Mouse (Mus musculus): ENCODE measurements around the gene Entpd7. TPM values are rescaled to one million over a fixed set of nuclear protein-coding genes. Genes with fewer than 3 reads are reported as not detected.

The Entpd7 gene
- polyA plus RNA-seq, 1 experiment from 2014 or later: 6.6 TPM

DNA sequence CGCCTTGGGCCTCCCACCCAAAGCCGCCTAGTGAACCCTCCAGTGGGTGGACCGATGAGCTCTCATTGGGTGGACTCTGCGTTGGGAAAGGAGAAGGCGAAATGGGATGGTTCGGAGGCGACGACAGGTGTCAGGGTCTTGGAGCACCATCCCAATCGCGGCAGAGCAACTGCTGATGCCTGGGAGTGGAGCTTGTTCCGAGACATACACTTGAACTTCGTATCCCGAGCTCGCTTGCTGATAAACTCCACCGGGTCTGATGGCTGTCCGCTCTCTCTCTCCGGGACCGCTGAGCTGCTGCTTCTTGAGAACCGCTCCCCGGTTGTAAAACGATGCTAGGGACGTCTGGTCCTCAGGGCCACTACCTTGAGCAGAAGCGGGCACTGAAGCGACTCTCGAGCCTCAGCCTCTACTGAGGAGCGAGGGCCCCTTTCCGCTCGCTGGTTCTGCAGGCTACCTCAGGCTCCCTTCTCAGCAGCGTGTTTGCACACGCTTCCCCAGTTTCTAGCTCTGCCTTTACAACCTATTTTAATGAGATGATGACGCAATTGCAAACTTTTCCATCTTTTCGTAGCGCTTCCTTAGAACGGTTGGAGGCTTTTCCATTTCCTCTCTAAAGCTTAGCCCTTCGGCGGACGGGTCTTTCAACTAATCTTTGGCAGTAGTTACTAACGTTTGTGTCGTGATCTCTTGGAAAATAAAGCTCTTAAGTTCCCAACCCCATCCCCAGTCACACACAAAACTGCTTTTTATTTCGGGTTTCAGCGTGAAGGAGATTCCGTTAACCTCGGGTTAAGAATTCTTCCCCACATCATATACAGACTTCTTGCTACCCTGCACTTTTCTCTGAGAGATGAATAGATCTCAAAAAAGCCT, 13.7 kb upstream of the Entpd7 start:
- 2% methylated on average over 43 of the region's 43 CpGs for WGBS
- H3K27ac ChIP-seq (replicated peaks): peak overlapping the region; percentile 98
- H3K4me2 ChIP-seq: peak overlapping the region; percentile 96
- ATAC-seq (ENCODE audit: extremely low read depth, insufficient number of reproducible peaks, low FRiP score, low TSS enrichment): no peak
- peaks cover 33% of the 10 kb centered on the region for H3K4me1 ChIP-seq
- no peaks in the 10 kb centered on the region for H3K27me3 ChIP-seq (replicated peaks)
- no peaks in the 10 kb centered on the region for H3K9me3 ChIP-seq
- H3K9ac ChIP-seq: peak overlapping the region; percentile 84
- H3K36me3 ChIP-seq: no peaks in the 10 kb centered on the region
- peak overlapping the region; percentile 84 for H3K4me3 ChIP-seq

DNA sequence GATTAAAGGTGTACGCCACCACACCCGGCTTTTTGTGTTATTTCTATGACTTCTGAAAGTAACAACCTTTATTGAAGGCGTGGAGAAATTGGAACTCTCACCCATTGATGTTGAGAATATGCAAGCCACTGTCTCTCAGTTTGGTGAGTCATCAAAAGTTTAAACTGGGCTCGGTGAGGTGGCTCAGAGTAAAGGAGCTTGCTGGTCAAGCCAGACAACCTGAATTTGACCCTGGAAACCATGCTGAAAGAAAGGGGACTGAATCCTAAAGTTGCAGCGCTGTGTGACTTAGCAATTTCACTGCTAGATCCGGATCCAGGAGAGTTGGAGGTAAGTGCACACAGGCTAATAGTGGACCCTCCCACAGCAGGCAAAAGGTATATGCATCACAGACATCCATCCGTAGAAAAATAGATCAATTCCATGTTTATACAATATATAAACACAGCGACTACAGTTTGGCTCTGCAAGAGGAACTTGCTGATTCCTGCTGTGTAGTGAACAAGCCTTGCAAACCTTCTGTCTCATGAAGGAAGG, 10.9 kb upstream of the Entpd7 start:
- Histone ChIP-seq H3K27ac (replicated peaks) (no peak overlapping the region), H3K9me3 (no peaks in the 10 kb centered on the region), H3K9ac (no peak overlapping the region), H3K4me2 (no peak overlapping the region), H3K36me3 (no peaks in the 10 kb centered on the region), H3K27me3 (replicated peaks) (no peaks in the 10 kb centered on the region), H3K4me1 (peaks cover 11% of the 10 kb centered on the region), H3K4me3 (no peak overlapping the region)
- no peak for ATAC-seq (ENCODE audit: extremely low read depth, insufficient number of reproducible peaks, low FRiP score, low TSS enrichment)
- WGBS: 76% methylated on average over 8 of the region's 8 CpGs

DNA sequence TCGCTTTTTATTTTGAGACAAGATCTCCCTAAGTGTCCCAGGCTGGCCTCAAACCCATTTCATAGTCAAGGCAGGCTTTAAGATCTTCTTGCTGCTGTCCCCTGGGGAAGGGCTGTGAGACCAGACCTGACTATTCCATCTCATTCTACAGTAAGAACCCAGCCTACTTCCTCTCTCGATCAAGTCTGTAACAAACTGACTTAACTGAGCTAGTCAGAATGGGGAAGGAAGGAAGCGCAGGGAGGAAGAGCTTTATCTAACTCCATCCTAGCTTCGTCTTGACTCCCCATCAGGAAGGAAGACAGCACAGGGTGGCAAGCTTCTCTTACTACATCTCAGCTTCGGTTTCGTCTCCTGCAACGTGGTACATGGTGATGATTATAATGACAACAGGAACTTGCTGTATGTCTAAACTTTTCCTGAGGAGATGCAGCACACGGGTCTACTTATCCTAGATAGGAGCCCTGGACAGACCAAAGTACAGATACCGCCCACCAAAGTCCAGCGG, 9.9 kb upstream of the Entpd7 start:
- WGBS: 57% methylated on average over 10 of the region's 10 CpGs
- H3K4me2 ChIP-seq: no peak overlapping the region
- no peak for ATAC-seq (ENCODE audit: extremely low read depth, insufficient number of reproducible peaks, low FRiP score, low TSS enrichment)
- H3K4me3 ChIP-seq: no peak overlapping the region
- H3K36me3 ChIP-seq: no peaks in the 10 kb centered on the region
- peaks cover 9% of the 10 kb centered on the region for H3K4me1 ChIP-seq
- H3K27me3 ChIP-seq (replicated peaks): no peaks in the 10 kb centered on the region; the same call in 1 of the 2 replicates
- H3K9me3 ChIP-seq: no peaks in the 10 kb centered on the region
- no peak overlapping the region for H3K9ac ChIP-seq
- H3K27ac ChIP-seq (replicated peaks): peak overlapping the region; percentile 41; the same call in 1 of the 2 replicates

DNA sequence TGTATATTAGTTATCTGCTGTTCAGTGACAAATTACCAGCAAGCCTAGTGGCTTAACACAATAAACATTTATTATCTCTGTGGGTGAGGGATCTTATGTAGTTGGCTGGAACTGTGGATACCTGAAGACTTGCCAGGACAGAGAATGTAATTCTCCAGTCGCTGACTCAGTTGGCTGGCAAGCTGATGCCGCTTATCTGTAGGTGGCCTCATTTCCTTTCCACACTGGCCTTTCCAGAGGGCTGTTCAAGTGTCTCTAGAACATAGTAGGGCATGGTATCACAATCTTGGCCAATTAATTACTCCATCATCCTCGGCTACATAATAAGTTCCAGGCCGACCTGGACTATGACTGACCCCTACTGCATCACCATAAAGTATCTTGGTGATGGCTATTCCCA, 7.9 kb upstream of the Entpd7 start:
- Histone ChIP-seq H3K9ac (no peak overlapping the region), H3K4me2 (no peak overlapping the region), H3K4me3 (no peak overlapping the region), H3K36me3 (no peaks in the 10 kb centered on the region), H3K9me3 (no peaks in the 10 kb centered on the region), H3K4me1 (peaks cover 3% of the 10 kb centered on the region), H3K27me3 (replicated peaks) (no peaks in the 10 kb centered on the region; the same call in none of the 2 replicates), H3K27ac (replicated peaks) (no peak overlapping the region)
- WGBS: 64% methylated on average over 4 of the region's 4 CpGs
- ATAC-seq (ENCODE audit: extremely low read depth, insufficient number of reproducible peaks, low FRiP score, low TSS enrichment): no peak

DNA sequence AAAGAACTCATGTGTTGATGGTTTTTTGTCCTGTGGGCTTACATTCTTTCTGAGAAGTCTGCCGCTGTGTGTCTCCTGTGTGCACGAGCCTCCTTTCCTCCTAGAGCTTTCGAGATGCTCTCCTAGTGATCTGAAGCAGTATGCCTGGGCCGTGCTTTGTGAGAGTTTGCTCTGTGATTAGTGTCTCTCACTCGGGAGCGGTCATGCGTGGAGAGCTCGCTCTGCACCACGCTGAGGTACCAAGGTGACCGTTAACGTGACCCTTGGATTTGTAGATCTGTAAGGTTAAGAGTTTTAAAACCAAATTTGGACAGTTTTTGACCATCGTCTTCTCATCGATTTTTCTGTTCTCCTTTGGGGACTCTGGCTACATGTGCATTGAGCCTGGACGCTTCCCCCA, 3.3 kb downstream of the Entpd7 start:
- Histone ChIP-seq H3K9me3 (no peaks in the 10 kb centered on the region), H3K4me1 (peaks cover 13% of the 10 kb centered on the region), H3K4me2 (no peak overlapping the region), H3K36me3 (peaks cover 15% of the 10 kb centered on the region), H3K4me3 (no peak overlapping the region), H3K27ac (replicated peaks) (no peak overlapping the region), H3K9ac (no peak overlapping the region), H3K27me3 (replicated peaks) (0 out of 2 replicates have a peak, but pooled peaks cover 4% of the 10 kb centered on the region)
- ATAC-seq (ENCODE audit: extremely low read depth, insufficient number of reproducible peaks, low FRiP score, low TSS enrichment): no peak
- 88% methylated on average over 14 of the region's 14 CpGs for WGBS

DNA sequence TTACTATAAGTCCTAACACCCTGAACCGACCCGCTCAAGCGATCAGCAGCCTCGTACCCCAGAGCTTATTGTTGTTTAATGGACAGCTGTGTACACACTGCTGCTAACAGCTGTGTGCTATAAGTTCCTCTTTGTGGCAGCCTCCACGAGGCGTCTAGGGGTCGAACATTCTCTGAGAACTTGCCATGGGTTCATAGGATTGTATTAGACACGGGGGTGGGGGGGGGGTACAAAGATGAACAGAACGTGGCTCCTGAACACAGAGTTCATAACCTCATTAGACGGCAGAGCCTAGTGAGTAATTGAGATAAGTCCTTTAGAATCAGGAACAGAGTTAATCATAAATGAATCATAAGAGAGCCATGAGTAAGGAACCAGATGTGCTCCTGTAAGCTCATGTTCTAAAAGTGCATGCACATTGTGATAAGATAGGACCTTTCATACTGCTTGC, 6.1 kb downstream of the Entpd7 start:
- no peak overlapping the region for H3K4me2 ChIP-seq
- no peaks in the 10 kb centered on the region for H3K27me3 ChIP-seq (replicated peaks)
- H3K9me3 ChIP-seq: no peaks in the 10 kb centered on the region
- H3K4me3 ChIP-seq: no peak overlapping the region
- H3K9ac ChIP-seq: no peak overlapping the region
- peaks cover 32% of the 10 kb centered on the region for H3K36me3 ChIP-seq
- WGBS: 74% methylated on average over 10 of the region's 10 CpGs
- H3K27ac ChIP-seq (replicated peaks): no peak overlapping the region
- peaks cover 3% of the 10 kb centered on the region; the same call in 1 of the 2 replicates for H3K4me1 ChIP-seq
- no peak for ATAC-seq (ENCODE audit: extremely low read depth, insufficient number of reproducible peaks, low FRiP score, low TSS enrichment)

DNA sequence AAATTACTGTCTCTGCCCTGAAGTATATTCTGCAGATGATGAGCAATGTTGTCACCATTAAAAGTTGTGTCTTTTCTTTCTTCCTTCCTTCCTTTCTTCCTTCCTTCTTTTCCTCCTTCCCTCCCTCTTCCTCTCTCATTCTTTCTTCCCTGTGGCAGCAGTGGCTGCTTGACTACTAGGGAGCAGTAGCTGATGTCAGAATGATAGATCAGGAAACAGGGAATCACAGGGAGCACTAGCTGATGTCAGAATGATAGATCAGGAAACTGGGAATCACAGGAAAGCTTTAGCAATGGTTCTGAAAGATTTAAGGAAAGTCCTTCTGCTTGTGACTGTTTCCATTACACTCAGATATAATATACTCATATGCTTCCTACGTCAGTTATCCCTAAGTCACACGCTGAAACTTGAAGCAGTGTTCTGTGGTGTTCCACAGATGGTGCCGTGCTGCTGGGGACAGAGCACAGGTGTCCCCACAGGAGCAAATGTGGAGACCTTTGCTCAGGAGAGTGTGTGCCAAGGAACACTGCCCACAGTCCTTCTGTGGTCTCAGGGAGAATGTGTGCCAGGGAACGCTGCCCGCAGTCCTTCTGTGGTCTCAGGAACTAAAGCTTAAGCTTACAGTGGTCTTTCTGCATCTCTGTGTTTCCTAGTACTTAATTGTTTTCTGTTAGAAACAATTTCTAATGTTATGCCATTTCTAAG, 8.3 kb downstream of the Entpd7 start:
- Histone ChIP-seq H3K4me2 (no peak overlapping the region), H3K27ac (replicated peaks) (no peak overlapping the region), H3K9me3 (peaks cover 3% of the 10 kb centered on the region; the same call in 1 of the 2 replicates), H3K4me3 (no peak overlapping the region), H3K36me3 (peaks cover 32% of the 10 kb centered on the region), H3K4me1 (0 out of 2 replicates have a peak, but pooled peaks cover 2% of the 10 kb centered on the region), H3K9ac (no peak overlapping the region), H3K27me3 (replicated peaks) (no peaks in the 10 kb centered on the region)
- no peak for ATAC-seq (ENCODE audit: extremely low read depth, insufficient number of reproducible peaks, low FRiP score, low TSS enrichment)
- 88% methylated on average over 5 of the region's 5 CpGs for WGBS

DNA sequence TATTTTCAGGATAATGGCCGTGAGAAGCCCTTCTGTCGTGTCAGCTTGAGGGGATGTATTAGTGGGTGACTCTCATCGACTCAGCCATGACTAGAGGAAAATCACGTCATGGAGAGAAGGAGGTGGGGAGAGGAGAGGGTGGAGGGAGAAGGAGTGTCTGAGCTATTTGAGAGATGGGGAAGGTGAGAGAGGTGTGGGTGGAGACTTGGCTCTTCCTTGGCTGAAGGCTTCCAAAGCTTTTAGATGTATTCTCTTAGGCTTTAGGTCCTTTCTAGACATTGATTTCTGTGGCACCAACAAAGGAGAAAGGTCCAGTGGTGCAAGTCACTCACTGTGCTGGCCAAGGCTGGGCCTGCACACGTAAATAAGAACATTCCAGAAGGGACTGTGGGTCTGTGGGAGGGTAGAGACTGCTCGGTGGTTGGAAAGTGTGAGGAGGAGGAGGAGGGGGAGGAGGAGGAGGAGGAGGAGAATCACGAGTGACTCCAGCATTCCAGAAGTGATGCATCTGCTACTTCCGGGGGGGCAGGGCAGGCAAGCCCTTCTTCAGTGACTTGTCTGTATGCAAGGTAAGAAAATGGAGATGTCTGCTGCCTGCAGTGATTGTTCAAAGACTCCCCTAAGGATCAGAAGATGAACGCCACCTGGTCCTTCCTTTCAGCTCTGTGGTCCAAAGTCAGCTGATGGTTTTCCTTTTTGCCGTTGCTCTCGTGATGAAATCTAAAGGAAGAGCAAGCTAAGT, 9.7 kb downstream of the Entpd7 start:
- Histone ChIP-seq H3K4me1 (0 out of 2 replicates have a peak, but pooled peaks cover 2% of the 10 kb centered on the region), H3K27me3 (replicated peaks) (no peaks in the 10 kb centered on the region), H3K4me2 (no peak overlapping the region), H3K9ac (no peak overlapping the region), H3K27ac (replicated peaks) (no peak overlapping the region), H3K9me3 (peaks cover 3% of the 10 kb centered on the region; the same call in 1 of the 2 replicates), H3K36me3 (peaks cover 39% of the 10 kb centered on the region), H3K4me3 (no peak overlapping the region)
- no peak for ATAC-seq (ENCODE audit: extremely low read depth, insufficient number of reproducible peaks, low FRiP score, low TSS enrichment)
- WGBS: 63% methylated on average over 11 of the region's 11 CpGs

DNA sequence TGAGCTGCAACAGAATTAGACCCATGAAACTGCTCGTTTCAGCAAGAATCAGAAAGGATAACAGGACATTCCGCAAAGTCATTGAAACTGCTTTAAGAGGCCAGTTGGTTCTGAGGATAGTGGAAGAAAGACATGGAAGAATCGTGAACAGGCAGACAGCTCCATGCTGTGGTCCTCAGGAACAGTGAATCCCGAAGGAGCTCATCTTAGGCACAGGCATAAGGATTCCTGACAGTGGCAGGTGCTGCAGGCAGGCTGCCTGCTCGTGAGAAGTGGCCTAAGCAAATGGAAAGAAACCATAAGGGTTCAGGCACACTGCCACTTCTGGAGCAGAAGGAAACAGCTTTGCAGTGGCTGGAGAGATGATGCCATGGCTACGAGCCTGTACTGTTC, 10.3 kb downstream of the Entpd7 start:
- H3K4me2 ChIP-seq: no peak overlapping the region
- H3K4me3 ChIP-seq: no peak overlapping the region
- WGBS: 68% methylated on average over 6 of the region's 6 CpGs
- peaks cover 45% of the 10 kb centered on the region for H3K36me3 ChIP-seq
- no peak for ATAC-seq (ENCODE audit: extremely low read depth, insufficient number of reproducible peaks, low FRiP score, low TSS enrichment)
- no peak overlapping the region for H3K9ac ChIP-seq
- H3K4me1 ChIP-seq: 0 out of 2 replicates have a peak, but pooled peaks cover 2% of the 10 kb centered on the region
- H3K27me3 ChIP-seq (replicated peaks): no peaks in the 10 kb centered on the region
- peaks cover 3% of the 10 kb centered on the region; the same call in 1 of the 2 replicates for H3K9me3 ChIP-seq
- H3K27ac ChIP-seq (replicated peaks): no peak overlapping the region

DNA sequence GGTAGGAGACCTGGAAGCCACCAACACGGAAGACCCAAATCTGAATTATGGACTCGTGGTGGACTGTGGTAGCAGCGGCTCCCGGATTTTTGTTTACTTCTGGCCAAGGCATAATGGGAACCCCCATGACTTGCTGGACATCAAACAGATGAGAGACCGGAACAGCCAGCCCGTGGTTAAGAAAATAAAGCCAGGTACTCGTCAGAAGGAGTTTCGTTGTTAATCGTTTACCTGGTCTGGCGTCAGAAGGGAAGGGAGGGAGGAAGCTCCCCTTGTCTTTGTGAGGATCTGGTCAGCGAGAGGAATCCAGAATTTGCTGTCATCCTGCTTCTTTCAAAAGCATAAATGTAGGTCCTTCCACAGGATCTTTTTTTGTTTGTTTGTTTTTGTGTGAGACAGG, 14.7 kb downstream of the Entpd7 start:
- H3K4me2 ChIP-seq: no peak overlapping the region
- H3K9ac ChIP-seq: no peak overlapping the region
- H3K9me3 ChIP-seq: peaks cover 3% of the 10 kb centered on the region; the same call in 1 of the 2 replicates
- no peak overlapping the region for H3K27ac ChIP-seq (replicated peaks)
- ATAC-seq (ENCODE audit: extremely low read depth, insufficient number of reproducible peaks, low FRiP score, low TSS enrichment): no peak
- H3K27me3 ChIP-seq (replicated peaks): peaks cover 6% of the 10 kb centered on the region
- H3K4me1 ChIP-seq: no peaks in the 10 kb centered on the region
- H3K4me3 ChIP-seq: no peak overlapping the region
- 89% methylated on average over 11 of the region's 11 CpGs for WGBS
- peaks cover 80% of the 10 kb centered on the region for H3K36me3 ChIP-seq

Measured in heart, embryonic 13.5 days (tissue).